12 mouse cellular contexts compared by ENCODE assay signal in genomic region chr13:98476175-98476838, GRCm38 (mm10). TPM values are rescaled to one million over a fixed set of nuclear protein-coding genes. Genes with fewer than 3 reads are reported as not detected.
DNase-seq lines count a peak whose midpoint lies in the region; ATAC-seq and TF ChIP-seq lines count a peak whose summit lies in the region.
"Had no signal": no experiment of that assay in that cellular context is flagged by ENCODE, and none has a peak within 500 bp of the region (broad histone marks: within the 10 kb centered on the region; RNA-seq: fewer than 3 reads in every experiment).

No protein-coding gene starts in this region.

- H3K4me2 ChIP-seq in intestine, embryonic 14.5 days (ENCODE audit: low read length) = peak overlapping the region; percentile 8; the same call in 1 of the 2 replicates
- H3K4me2 ChIP-seq in intestine, embryonic 16.5 days (ENCODE audit: low read depth, low read length) = no peak overlapping the region
- H3K4me2 ChIP-seq: liver, embryonic 13.5 days had no signal

- ATAC-seq in intestine, embryonic 14.5 days (replicated peaks; ENCODE audit: low FRiP score, low TSS enrichment, low read depth) = no peak
- ATAC-seq in intestine, embryonic 16.5 days = no peak
- no peak for ATAC-seq in monocyte, adult 5-6 weeks (replicated peaks; ENCODE audit: insufficient number of reproducible peaks, low FRiP score, low TSS enrichment, poor library complexity, severe bottlenecking)

- H3K27ac ChIP-seq in intestine, embryonic 14.5 days (ENCODE audit: low read depth) = no peak overlapping the region
- H3K27ac ChIP-seq in intestine, embryonic 16.5 days (ENCODE audit: low read length) = no peak overlapping the region
- H3K27ac ChIP-seq in embryonic fibroblast, embryonic 13.5 days (ENCODE audit: insufficient read depth, low read length) = peak overlapping the region; percentile 70
- H3K27ac ChIP-seq: left cerebral cortex, adult 2 months; liver, embryonic 13.5 days had no signal

- no peaks in the 10 kb centered on the region for H3K36me3 ChIP-seq in intestine, embryonic 14.5 days (ENCODE audit: control insufficient read depth, insufficient read depth, low read length)
- H3K36me3 ChIP-seq in intestine, embryonic 16.5 days (ENCODE audit: control insufficient read depth, insufficient read depth, low read length) = no peaks in the 10 kb centered on the region
- H3K36me3 ChIP-seq: liver, embryonic 13.5 days had no signal

- no peaks in the 10 kb centered on the region for H3K27me3 ChIP-seq in intestine, embryonic 14.5 days (replicated peaks; ENCODE audit: control insufficient read depth, insufficient read depth, low read length)
- H3K27me3 ChIP-seq in intestine, embryonic 16.5 days (replicated peaks; ENCODE audit: control insufficient read depth, insufficient read depth, low read length) = no peaks in the 10 kb centered on the region
- H3K27me3 ChIP-seq: liver, embryonic 13.5 days had no signal

- DNase-seq in intestine, embryonic 14.5 days (ENCODE audit: low spot score) = no peak
- DNase-seq in testis, postnatal 10 days (ENCODE audit: low spot score) = peak; percentile 31
- no peak for DNase-seq in testis, postnatal 14 days (ENCODE audit: low spot score)
- DNase-seq in lung, postnatal 36 days = no peak
- DNase-seq: cerebellum, postnatal 36 days; gastrocnemius, postnatal 25 days; liver, embryonic 13.5 days; thymus, adult 18-20 months had no signal

- H3K9ac ChIP-seq in intestine, embryonic 14.5 days (ENCODE audit: low read length) = no peak overlapping the region
- no peak overlapping the region for H3K9ac ChIP-seq in intestine, embryonic 16.5 days (ENCODE audit: low read depth, low read length)
- H3K9ac ChIP-seq: liver, embryonic 13.5 days had no signal

- no peaks in the 10 kb centered on the region for H3K9me3 ChIP-seq in intestine, embryonic 14.5 days (ENCODE audit: control insufficient read depth, low read length)
- no peaks in the 10 kb centered on the region for H3K9me3 ChIP-seq in intestine, embryonic 16.5 days (ENCODE audit: control insufficient read depth, low read length)
- H3K9me3 ChIP-seq: liver, embryonic 13.5 days had no signal

- 29% methylated on average over 14 of the region's 14 CpGs for WGBS in intestine, embryonic 14.5 days
- WGBS in intestine, embryonic 16.5 days = 37% methylated on average over 14 of the region's 14 CpGs

- TF ChIP-seq POLR2A in embryonic fibroblast, embryonic 13.5 days (IDR thresholded peaks at IDR 0.05; ENCODE audit: low read depth, low read length) = no peak

- peaks cover 5% of the 10 kb centered on the region for H3K4me1 ChIP-seq in intestine, embryonic 14.5 days (replicated peaks; ENCODE audit: control insufficient read depth, insufficient read depth, low read length)
- H3K4me1 ChIP-seq in intestine, embryonic 16.5 days (ENCODE audit: control insufficient read depth, insufficient read depth, low read length) = peaks cover 3% of the 10 kb centered on the region; the same call in 1 of the 2 replicates
- H3K4me1 ChIP-seq in embryonic fibroblast, embryonic 13.5 days (ENCODE audit: control insufficient read depth, insufficient read depth, low read length) = peaks cover 5% of the 10 kb centered on the region; the same call in 1 of the 2 replicates
- H3K4me1 ChIP-seq: liver, embryonic 13.5 days had no signal

- no peak for TF ChIP-seq CTCF in embryonic fibroblast, embryonic 13.5 days (IDR thresholded peaks at IDR 0.05; ENCODE audit: borderline replicate concordance, insufficient read depth, low read length)

- no peak overlapping the region for H3K4me3 ChIP-seq in intestine, embryonic 14.5 days (ENCODE audit: low read depth, low read length)
- no peak overlapping the region for H3K4me3 ChIP-seq in intestine, embryonic 16.5 days (ENCODE audit: low read length)
- no peak overlapping the region for H3K4me3 ChIP-seq in embryonic fibroblast, embryonic 13.5 days (ENCODE audit: insufficient read depth, low read length)
- H3K4me3 ChIP-seq: left cerebral cortex, adult 2 months; liver, embryonic 13.5 days had no signal

RNA-seq across cellular contexts. Expression of gene Gm10320, which starts 15.5 kb away (rescaled TPM):
- polyA plus RNA-seq in intestine, embryonic 14.5 days (2014; fragmentation: Nextera tagmentation; extraction: Ambion mirVana) = 1.3 and 1.4 TPM in 2 replicates
- polyA plus RNA-seq in intestine, embryonic 16.5 days (2015; fragmentation: Nextera tagmentation; extraction: Ambion mirVana) = 1.3 and 2.5 TPM in 2 replicates
- not detected in 2 replicates for polyA plus RNA-seq in embryonic fibroblast, embryonic 13.5 days (2011; ENCODE audit: insufficient read length, low read depth, missing spikeins)
- 1.6 TPM in 1 of 3 replicates, not detected in the others for total RNA-seq in monocyte, adult 5-6 weeks (2017)
- total RNA-seq: gastrocnemius, postnatal 25 days; left cerebral cortex, adult 2 months had no signal
